14 mouse cellular contexts compared by ENCODE assay signal in genomic region chr13:45402316-45403039, GRCm38 (mm10). TPM values are rescaled to one million over a fixed set of nuclear protein-coding genes. Genes with fewer than 3 reads are reported as not detected.
DNase-seq lines count a peak whose midpoint lies in the region; ATAC-seq and TF ChIP-seq lines count a peak whose summit lies in the region.
"Had no signal": no experiment of that assay in that cellular context is flagged by ENCODE, and none has a peak within 500 bp of the region (broad histone marks: within the 10 kb centered on the region; RNA-seq: fewer than 3 reads in every experiment).

No protein-coding gene starts in this region.

- no peak overlapping the region for H3K4me3 ChIP-seq in embryonic facial prominence, embryonic 13.5 days
- H3K4me3 ChIP-seq in limb, embryonic 12.5 days (replicated peaks) = no peak overlapping the region
- H3K4me3 ChIP-seq in liver, embryonic 16.5 days (ENCODE audit: low read depth, low read length) = no peak overlapping the region
- H3K4me3 ChIP-seq in thymus, adult 2 months (ENCODE audit: control insufficient read depth, insufficient read depth, low read length) = no peak overlapping the region
- H3K4me3 ChIP-seq: kidney, embryonic 15.5 days had no signal

- H3K4me1 ChIP-seq in embryonic facial prominence, embryonic 13.5 days = peaks cover 77% of the 10 kb centered on the region
- H3K4me1 ChIP-seq in limb, embryonic 12.5 days (replicated peaks) = peaks cover 50% of the 10 kb centered on the region
- H3K4me1 ChIP-seq in liver, embryonic 16.5 days (ENCODE audit: control insufficient read depth, low read depth, low read length) = peaks cover 65% of the 10 kb centered on the region
- H3K4me1 ChIP-seq in thymus, adult 2 months (replicated peaks; ENCODE audit: control insufficient read depth, insufficient read depth, low read length) = peaks cover 2% of the 10 kb centered on the region; the same call in 1 of the 2 replicates

- peak overlapping the region; percentile 73 for H3K27ac ChIP-seq in embryonic facial prominence, embryonic 13.5 days
- H3K27ac ChIP-seq in limb, embryonic 12.5 days = peak overlapping the region; percentile 89
- peak overlapping the region; percentile 61 for H3K27ac ChIP-seq in liver, embryonic 16.5 days (ENCODE audit: low read length)
- no peak overlapping the region for H3K27ac ChIP-seq in thymus, adult 2 months (ENCODE audit: control insufficient read depth, insufficient read depth, low read length)
- H3K27ac ChIP-seq: kidney, embryonic 15.5 days had no signal

- no peak for TF ChIP-seq POLR2A in thymus, adult 2 months (IDR thresholded peaks at IDR 0.05; ENCODE audit: control insufficient read depth, extremely low read depth, insufficient read depth, low read length, poor library complexity)

- peak; percentile 28 for DNase-seq in NIH3T3 (ENCODE audit: low read depth)
- DNase-seq in thymus, adult 2 months = no peak
- no peak for DNase-seq in spleen, postnatal 14 days (ENCODE audit: low spot score in 2 of 2)
- no peak for DNase-seq in right cerebral cortex, adult 18-20 months
- DNase-seq: adrenal gland, postnatal 10 days; cerebellum, postnatal 10 days; heart, postnatal 14 days; lung, postnatal 14 days; right cerebral cortex, postnatal 25 days; thymus, postnatal 36 days had no signal

- ATAC-seq in embryonic facial prominence, embryonic 13.5 days (ENCODE audit: insufficient number of reproducible peaks, insufficient read depth, low FRiP score, low TSS enrichment, low read depth) = no peak
- no peak for ATAC-seq in limb, embryonic 12.5 days (ENCODE audit: insufficient number of reproducible peaks, insufficient read depth, low FRiP score, low TSS enrichment, low read depth)
- ATAC-seq in liver, embryonic 16.5 days (ENCODE audit: low read depth) = no peak

- no peak overlapping the region for H3K9ac ChIP-seq in embryonic facial prominence, embryonic 13.5 days
- H3K9ac ChIP-seq in limb, embryonic 12.5 days (replicated peaks) = no peak overlapping the region; the same call in 1 of the 2 replicates
- no peak overlapping the region for H3K9ac ChIP-seq in liver, embryonic 16.5 days (ENCODE audit: low read depth, low read length)
- H3K9ac ChIP-seq: kidney, embryonic 15.5 days had no signal

- peak overlapping the region; percentile 24 for H3K4me2 ChIP-seq in embryonic facial prominence, embryonic 13.5 days
- peak overlapping the region; percentile 10; the same call in 1 of the 2 replicates for H3K4me2 ChIP-seq in limb, embryonic 12.5 days
- no peak overlapping the region for H3K4me2 ChIP-seq in liver, embryonic 16.5 days (ENCODE audit: low read depth, low read length)
- H3K4me2 ChIP-seq: kidney, embryonic 15.5 days had no signal

- peaks cover 54% of the 10 kb centered on the region for H3K36me3 ChIP-seq in embryonic facial prominence, embryonic 13.5 days
- H3K36me3 ChIP-seq in limb, embryonic 12.5 days = peaks cover 54% of the 10 kb centered on the region
- peaks cover 23% of the 10 kb centered on the region for H3K36me3 ChIP-seq in liver, embryonic 16.5 days (ENCODE audit: control insufficient read depth, insufficient read depth)
- H3K36me3 ChIP-seq in thymus, adult 2 months (ENCODE audit: control insufficient read depth, insufficient read depth, low read length) = peaks cover 38% of the 10 kb centered on the region

- H3K9me3 ChIP-seq in embryonic facial prominence, embryonic 13.5 days = no peaks in the 10 kb centered on the region
- no peaks in the 10 kb centered on the region for H3K9me3 ChIP-seq in limb, embryonic 12.5 days
- H3K9me3 ChIP-seq in liver, embryonic 16.5 days (replicated peaks; ENCODE audit: control insufficient read depth, low read length) = no peaks in the 10 kb centered on the region
- H3K9me3 ChIP-seq: kidney, embryonic 15.5 days had no signal

- 40% methylated on average over 7 of the region's 7 CpGs for WGBS in embryonic facial prominence, embryonic 13.5 days
- WGBS in limb, embryonic 12.5 days = 40% methylated on average over 6 of the region's 7 CpGs
- 79% methylated on average over 7 of the region's 7 CpGs for WGBS in liver, embryonic 16.5 days (ENCODE audit: insufficient replicate concordance)
- WGBS in thymus, adult 2 months = 83% methylated on average over 7 of the region's 7 CpGs

- no peaks in the 10 kb centered on the region for H3K27me3 ChIP-seq in embryonic facial prominence, embryonic 13.5 days
- no peaks in the 10 kb centered on the region for H3K27me3 ChIP-seq in limb, embryonic 12.5 days
- H3K27me3 ChIP-seq in liver, embryonic 16.5 days (ENCODE audit: control insufficient read depth, insufficient read depth, low read depth, low read length) = no peaks in the 10 kb centered on the region
- no peaks in the 10 kb centered on the region for H3K27me3 ChIP-seq in thymus, adult 2 months (ENCODE audit: control insufficient read depth, insufficient read depth, low read length)
- H3K27me3 ChIP-seq: kidney, embryonic 15.5 days had no signal

- no peak for TF ChIP-seq CTCF in thymus, adult 2 months (IDR thresholded peaks at IDR 0.05; ENCODE audit: borderline replicate concordance, control insufficient read depth, extremely low read depth, insufficient read depth, low read length, poor library complexity)

RNA-seq across cellular contexts. Expression of gene Mylip, which starts 12.9 kb away (rescaled TPM):
- polyA plus RNA-seq in embryonic facial prominence, embryonic 13.5 days (2015; fragmentation: Nextera tagmentation; extraction: Ambion mirVana) = 47.1 and 58.1 TPM in 2 replicates
- 25.4 and 25.6 TPM in 2 replicates for polyA plus RNA-seq in limb, embryonic 12.5 days (2016; fragmentation: Nextera tagmentation; extraction: Ambion mirVana)
- polyA plus RNA-seq in liver, embryonic 16.5 days (2015; fragmentation: Nextera tagmentation; extraction: Ambion mirVana) = 7.7 and 8.0 TPM in 2 replicates
- 54.0 and 54.2 TPM in 2 replicates for polyA plus RNA-seq in thymus, adult 2 months (2012; rRNA removed)
